Mouse (Mus musculus) adrenal gland, postnatal 14 days (tissue): Measurements from ENCODE around the gene Gstp3. TPM values are rescaled to one million over a fixed set of nuclear protein-coding genes. Genes with fewer than 3 reads are reported as not detected.
"Not testable (repeated sequence)": the region's sequence is repeated elsewhere in the genome, so short reads cannot be mapped to it uniquely, and the experiment has no call there.

Experiments used
- DNase-seq: peaks from one replicate; pipeline ENCODE4 v3.0.0; 2021; ENCODE audit warnings: mixed read lengths
- total RNA-seq: library from RNA; stranded (reverse); gene quantifications from 2 replicates; pipeline ENCODE4 v1.2.3, GENCODE M21; 2021

Gstp3 gene
- total RNA-seq, 1 experiment from 2014 or later, result 58.0 TPM

DNA sequence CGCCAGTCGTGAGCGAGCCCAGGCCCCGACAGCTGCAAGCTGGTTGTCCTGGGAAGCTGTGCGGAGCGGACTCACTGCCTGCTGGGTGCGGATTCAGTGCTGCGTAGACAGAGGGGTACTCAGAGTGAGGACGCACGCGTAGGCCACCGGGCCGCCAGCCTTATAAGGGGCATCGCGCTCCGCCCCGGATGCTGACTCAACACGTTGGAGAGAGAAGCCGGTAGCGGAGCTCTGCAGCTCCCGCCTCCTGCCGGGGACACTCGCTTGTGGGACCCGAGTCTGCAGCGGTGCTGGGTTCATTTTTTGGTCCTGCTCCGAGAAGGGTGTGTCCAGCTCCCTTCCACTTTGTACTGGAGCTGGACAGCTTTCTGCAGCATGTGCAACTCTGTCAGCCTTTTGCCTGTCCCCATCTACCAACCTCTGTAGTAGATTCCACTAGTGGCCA, 21.6 kb downstream of the Gstp3 start, which contains the start of gene Gstp1:
TSS of gene Gstp1 (minus strand) at position 198 of the 445 bp plus-strand sequence.
- peak; percentile 94 for DNase-seq

GRCm38 (mm10) chr19:4037154-4037787, 22.1 kb downstream of the Gstp3 start:
- DNase-seq, result not testable (repeated sequence)

- DNase-seq, result no peak
Measured at GRCm38 (mm10) chr19:4036327-4037045, 22.9 kb downstream of the Gstp3 start.

GRCm38 (mm10) chr19:4033742-4034141, 25.6 kb downstream of the Gstp3 start:
- no peak for DNase-seq

- DNase-seq, result no peak
Measured at GRCm38 (mm10) chr19:4033298-4033697, 26.1 kb downstream of the Gstp3 start.

DNA sequence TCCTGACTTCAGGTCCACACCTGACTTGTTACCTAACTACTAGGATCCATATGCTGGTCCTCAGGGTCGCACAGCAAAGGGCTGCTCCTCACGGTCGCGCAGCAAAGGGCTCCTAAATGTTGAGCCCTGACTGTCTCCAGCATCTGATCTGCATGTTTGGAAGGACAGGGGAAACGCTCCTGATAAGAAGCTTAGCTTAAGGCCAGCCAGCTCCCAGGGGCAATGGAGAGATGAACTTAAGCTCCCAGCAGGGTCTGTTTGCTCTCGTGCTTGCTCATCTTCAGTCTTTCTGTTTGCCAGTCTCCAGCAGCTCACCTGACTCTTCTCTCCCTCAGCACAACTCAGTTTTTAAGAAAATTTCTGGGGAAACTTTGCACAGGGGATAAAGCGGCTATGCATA, 26.7 kb downstream of the Gstp3 start:
- DNase-seq, result no peak

DNA sequence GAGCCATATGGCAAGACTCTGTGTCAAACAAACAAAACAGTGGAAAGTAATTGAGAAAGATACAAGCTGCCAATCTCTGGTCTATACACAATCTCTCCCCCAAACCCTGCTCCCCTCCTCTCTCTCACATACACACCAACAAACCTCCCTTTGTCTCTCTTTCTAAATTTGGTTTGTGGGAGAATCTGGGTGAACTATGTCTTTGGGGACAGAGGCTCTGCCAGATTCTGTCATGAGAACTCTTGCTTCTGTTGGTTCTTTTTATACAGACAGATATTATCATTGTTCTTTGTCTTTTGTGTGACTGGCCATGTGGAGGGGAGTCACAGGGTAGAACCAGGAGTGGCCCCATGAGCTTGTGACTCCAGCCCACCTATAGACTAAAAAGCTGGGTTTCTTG, 31.8 kb downstream of the Gstp3 start:
- no peak for DNase-seq

- DNase-seq, result no peak
Measured at GRCm38 (mm10) chr19:4023185-4023584, 36.2 kb downstream of the Gstp3 start.

DNA sequence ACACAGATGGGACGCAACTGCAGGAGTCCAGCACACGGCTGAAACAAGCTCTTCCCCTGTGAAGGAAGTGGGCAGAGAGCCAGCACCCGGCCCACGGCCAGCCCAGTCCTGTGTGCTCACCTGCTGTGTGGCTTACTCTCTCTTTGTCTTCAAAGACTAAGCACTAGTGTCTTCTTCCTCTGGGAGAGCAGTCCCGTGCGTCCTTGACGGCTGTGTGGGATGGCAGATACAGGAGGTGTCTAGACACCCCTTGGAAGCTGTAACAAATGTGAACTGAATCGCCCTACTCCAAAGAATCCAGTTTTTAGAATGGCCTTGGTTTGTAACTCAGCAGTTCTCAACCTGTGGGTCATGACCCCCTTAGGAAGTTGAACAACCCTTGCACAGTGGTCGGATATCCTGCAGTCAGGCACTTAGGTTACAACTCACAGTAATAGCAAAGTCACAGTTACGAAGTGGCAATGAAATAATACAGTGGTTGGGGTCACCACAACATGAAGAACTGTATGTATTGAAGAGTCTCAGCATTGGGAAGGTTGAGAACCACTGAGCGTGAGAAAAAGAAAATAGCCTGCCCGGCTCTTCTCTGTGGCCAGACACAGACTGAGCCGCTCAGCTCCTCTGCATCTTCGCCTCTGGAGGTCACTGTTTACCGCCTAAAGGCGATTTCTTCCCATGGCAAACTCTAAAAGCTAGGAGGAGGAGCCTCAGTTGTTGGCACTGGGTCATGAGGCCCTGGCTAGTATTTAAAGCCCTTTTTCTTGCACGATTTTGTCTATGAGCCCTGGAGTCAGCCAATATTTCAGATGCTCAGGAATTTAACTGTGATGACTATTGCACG, 40.4 kb downstream of the Gstp3 start:
- peak; percentile 90 for DNase-seq

DNA sequence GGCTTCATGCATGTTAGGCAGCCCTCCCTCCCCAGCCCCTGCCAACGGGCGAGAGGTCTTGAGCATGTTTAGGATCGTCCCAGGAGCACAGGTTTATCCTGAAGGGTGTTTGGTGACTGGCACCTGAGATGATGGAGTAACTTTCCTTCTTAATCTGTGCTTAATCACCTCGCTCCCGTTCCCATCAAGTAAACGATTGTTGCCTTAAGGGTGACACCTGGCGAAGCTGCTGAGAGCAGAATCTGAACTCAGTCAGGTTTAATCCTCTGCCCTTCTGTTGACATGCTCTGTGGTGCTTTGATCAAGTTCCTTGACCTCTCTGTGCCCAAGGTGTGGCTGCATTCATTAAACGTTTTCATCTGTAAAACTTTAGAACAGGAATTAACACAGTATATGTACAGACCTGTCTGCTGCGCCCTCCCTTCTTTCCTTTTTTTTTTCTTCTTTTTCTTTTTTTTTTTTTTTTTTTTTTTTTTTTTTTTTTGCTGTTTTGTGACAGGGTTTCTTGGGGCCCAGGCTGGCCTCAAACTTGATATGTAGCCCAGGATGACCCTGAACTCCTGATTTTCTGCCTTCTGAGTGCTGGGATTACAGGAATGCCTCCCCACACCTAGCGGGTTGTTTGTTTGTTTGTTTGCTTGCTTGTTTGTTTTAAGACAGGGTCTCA, 41.3 kb downstream of the Gstp3 start:
- no peak for DNase-seq

DNA sequence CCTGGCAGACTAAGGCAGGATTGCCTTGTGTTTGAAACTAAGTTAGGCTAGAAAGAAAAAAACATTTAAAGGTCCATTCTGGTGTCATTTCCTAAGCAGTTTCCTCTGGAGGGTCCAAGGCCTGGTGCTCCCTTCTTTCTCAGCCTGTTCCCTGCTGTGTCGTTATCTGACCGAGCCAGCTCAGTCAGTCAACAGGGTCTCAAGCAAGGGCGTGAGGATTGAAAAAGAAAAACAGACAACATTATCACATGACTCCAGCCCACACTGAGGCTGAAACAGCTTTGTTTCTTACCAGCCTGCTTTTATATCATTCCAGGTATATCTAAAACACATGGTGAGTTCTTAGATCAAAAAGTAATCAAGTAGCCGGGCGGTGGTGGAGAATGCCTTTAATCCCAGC, 43.7 kb downstream of the Gstp3 start:
- DNase-seq, result no peak

DNA sequence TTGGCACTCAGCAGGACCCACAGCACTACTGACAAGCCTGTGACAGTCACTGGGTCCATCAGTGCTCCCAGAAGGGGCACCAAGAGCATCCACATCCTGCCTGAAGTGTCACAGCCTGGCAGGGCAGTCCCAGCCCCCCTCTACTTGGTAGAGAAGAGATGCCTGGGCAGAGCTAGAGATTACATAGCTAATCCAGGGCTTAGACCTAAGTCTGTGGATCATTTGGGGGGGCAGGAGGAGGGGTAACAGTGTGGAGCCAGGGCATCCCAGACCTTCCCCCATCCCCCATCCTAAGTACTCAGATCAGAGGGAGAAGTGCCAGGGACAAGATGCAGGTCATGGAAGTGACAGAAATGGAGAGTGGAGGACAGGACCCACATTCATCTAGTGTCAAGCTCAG, 44.6 kb downstream of the Gstp3 start:
- no peak for DNase-seq

- no peak for DNase-seq
Measured at GRCm38 (mm10) chr19:4013066-4013465, 46.3 kb downstream of the Gstp3 start.

GRCm38 (mm10) chr19:4012432-4013022, 46.8 kb downstream of the Gstp3 start, which contains the start of gene Ndufv1:
TSS of gene Ndufv1 (minus strand) at chr19:4012806.
- peak; percentile 97 for DNase-seq

- DNase-seq, result no peak
Measured at GRCm38 (mm10) chr19:4011086-4011485, 48.3 kb downstream of the Gstp3 start.

Other genes with a start within 250 kb of the Gstp3 start
- 52.0 and 82.2 TPM in 2 replicates for gene Chka, start 207.8 kb downstream of the Gstp3 start, total RNA-seq
- 44.3 and 48.8 TPM in 2 replicates for gene Tcirg1, start 152.4 kb downstream of the Gstp3 start, total RNA-seq
- 440 and 447 TPM in 2 replicates for gene Ndufs8, start 146.8 kb downstream of the Gstp3 start, total RNA-seq
- 57.8 and 73.4 TPM in 2 replicates for gene Aldh3b1, start 129.8 kb downstream of the Gstp3 start, total RNA-seq
- gene Unc93b1, start 124.4 kb downstream of the Gstp3 start, total RNA-seq, result 35.4 and 48.9 TPM in 2 replicates
- gene Aldh3b3, start 100.9 kb downstream of the Gstp3 start, total RNA-seq, result 0.41 and 0.44 TPM in 2 replicates
- gene Aldh3b2, start 87.2 kb downstream of the Gstp3 start, total RNA-seq, result 7.6 and 11.6 TPM in 2 replicates
- gene Acy3, start 73.0 kb downstream of the Gstp3 start, total RNA-seq, result 25.7 and 31.1 TPM in 2 replicates
- not detected in 2 replicates for gene Tbx10, start 66.8 kb downstream of the Gstp3 start, total RNA-seq
- gene Nudt8, start 59.0 kb downstream of the Gstp3 start, total RNA-seq, result 41.1 and 49.2 TPM in 2 replicates
- 0.89 and 1.7 TPM in 2 replicates for gene Gm49405, start 58.9 kb downstream of the Gstp3 start, total RNA-seq
- 1.6 and 2.8 TPM in 2 replicates for gene Doc2g, start 56.3 kb downstream of the Gstp3 start, total RNA-seq
- gene Ndufv1, start 46.8 kb downstream of the Gstp3 start, total RNA-seq, result 604 and 685 TPM in 2 replicates
- gene Gstp1, start 21.6 kb downstream of the Gstp3 start, total RNA-seq, result 289 and 329 TPM in 2 replicates
- 62.4 and 76.7 TPM in 2 replicates for gene Gstp2, start 13.5 kb downstream of the Gstp3 start, total RNA-seq
- not detected in 2 replicates for gene Cabp2, start 22.0 kb upstream of the Gstp3 start, total RNA-seq
- gene Cdk2ap2, start 37.6 kb upstream of the Gstp3 start, total RNA-seq, result 78.4 and 97.1 TPM in 2 replicates
- gene Pitpnm1, start 40.4 kb upstream of the Gstp3 start, total RNA-seq, result 95.1 and 116 TPM in 2 replicates
- 81.3 and 94.1 TPM in 2 replicates for gene Aip, start 66.3 kb upstream of the Gstp3 start, total RNA-seq
- 0.08 TPM in 1 of 2 replicates, not detected in the other for gene Gpr152, start 80.2 kb upstream of the Gstp3 start, total RNA-seq
- gene Cabp4, start 84.5 kb upstream of the Gstp3 start, total RNA-seq, result 1.7 and 2.4 TPM in 2 replicates
- gene Coro1b, start 89.0 kb upstream of the Gstp3 start, total RNA-seq, result 183 and 193 TPM in 2 replicates
- gene Ptprcap, start 94.0 kb upstream of the Gstp3 start, total RNA-seq, result 4.4 and 27.5 TPM in 2 replicates
- gene Rps6kb2, start 103.8 kb upstream of the Gstp3 start, total RNA-seq, result 29.1 and 34.4 TPM in 2 replicates
- gene Carns1, start 115.9 kb upstream of the Gstp3 start, total RNA-seq, result 2.6 and 4.1 TPM in 2 replicates
- gene Tbc1d10c, start 131.7 kb upstream of the Gstp3 start, total RNA-seq, result 1.9 and 15.1 TPM in 2 replicates
- gene Ppp1ca, start 132.5 kb upstream of the Gstp3 start, total RNA-seq, result 369 and 402 TPM in 2 replicates
- gene Rad9a, start 142.1 kb upstream of the Gstp3 start, total RNA-seq, result 8.2 and 10.7 TPM in 2 replicates
- gene Clcf1, start 154.7 kb upstream of the Gstp3 start, total RNA-seq, result 10.8 and 16.3 TPM in 2 replicates
- gene AC109138.7, start 154.8 kb upstream of the Gstp3 start, total RNA-seq, result not detected in 2 replicates
- 43.3 and 57.9 TPM in 2 replicates for gene Pold4, start 172.3 kb upstream of the Gstp3 start, total RNA-seq
- 17.3 and 20.8 TPM in 2 replicates for gene Ssh3, start 209.6 kb upstream of the Gstp3 start, total RNA-seq
- 2.7 and 4.8 TPM in 2 replicates for gene Ankrd13d, start 223.6 kb upstream of the Gstp3 start, total RNA-seq
- gene Grk2, start 246.7 kb upstream of the Gstp3 start, total RNA-seq, result 45.2 and 74.4 TPM in 2 replicates